Mouse (Mus musculus) urinary bladder, adult 2 months (tissue): ENCODE results near the gene Faap100. TPM values are rescaled to one million over a fixed set of nuclear protein-coding genes. Genes with fewer than 3 reads are reported as not detected.

Source experiments
- DNase-seq: peaks from one replicate; pipeline ENCODE4 v3.0.0; 2022; ENCODE audit warnings: low spot score
- polyA plus RNA-seq: library from polyadenylated mRNA; depleted of rRNA; stranded (reverse); fragments of >200 nt; gene quantifications from 2 replicates; pipeline ENCODE4 v1.2.3, GENCODE M21; 2012

Gene Faap100
- polyA plus RNA-seq, 1 experiment: 21.8 TPM

GRCm38 (mm10) chr11:120351250-120352092, 27.1 kb downstream of the Faap100 start:
- DNase-seq: peak; percentile 34

- DNase-seq: peak; percentile 40
Observed at GRCm38 (mm10) chr11:120350711-120351110, 27.9 kb downstream of the Faap100 start.

- peak; percentile 95 for DNase-seq
Observed at GRCm38 (mm10) chr11:120349986-120350702, 28.4 kb downstream of the Faap100 start.

- peak; percentile 66 for DNase-seq
Observed at GRCm38 (mm10) chr11:120349371-120349985, 29.1 kb downstream of the Faap100 start.

- DNase-seq: peak; percentile 61
Observed at GRCm38 (mm10) chr11:120348684-120349370, 29.7 kb downstream of the Faap100 start.

GRCm38 (mm10) chr11:120347791-120348683, 30.5 kb downstream of the Faap100 start, which contains the start of gene Actg1:
Gene Actg1, minus strand, starts transcription at chr11:120348542.
- DNase-seq: peak; percentile 87

- DNase-seq: peak; percentile 28
Observed at GRCm38 (mm10) chr11:120347301-120347700, 31.3 kb downstream of the Faap100 start.

- peak; percentile 28 for DNase-seq
Observed at GRCm38 (mm10) chr11:120346383-120347034, 32.1 kb downstream of the Faap100 start.

GRCm38 (mm10) chr11:120345067-120345681, 33.4 kb downstream of the Faap100 start:
- peak; percentile 28 for DNase-seq

GRCm38 (mm10) chr11:120344310-120344920, 34.1 kb downstream of the Faap100 start:
- no peak for DNase-seq

GRCm38 (mm10) chr11:120343519-120344309, 34.9 kb downstream of the Faap100 start:
- peak; percentile 31 for DNase-seq

GRCm38 (mm10) chr11:120342656-120343160, 35.9 kb downstream of the Faap100 start:
- DNase-seq: peak; percentile 13

- DNase-seq: peak; percentile 10
Observed at GRCm38 (mm10) chr11:120341661-120342060, 36.9 kb downstream of the Faap100 start.

GRCm38 (mm10) chr11:120339978-120340513, 38.5 kb downstream of the Faap100 start:
- no peak for DNase-seq

- DNase-seq: no peak
Observed at GRCm38 (mm10) chr11:120338786-120339185, 39.8 kb downstream of the Faap100 start.

- no peak for DNase-seq
Observed at GRCm38 (mm10) chr11:120337447-120337846, 41.1 kb downstream of the Faap100 start.

- no peak for DNase-seq
Observed at GRCm38 (mm10) chr11:120335431-120336021, 43.0 kb downstream of the Faap100 start.
